Mouse (Mus musculus) intestine, embryonic 16.5 days (tissue): ENCODE measurements around the gene Nav2. TPM values are rescaled to one million over a fixed set of nuclear protein-coding genes. Genes with fewer than 3 reads are reported as not detected.
A peak's percentile ranks its signal among the peaks of the same experiment; 100 is the strongest.

Source experiments
- ATAC-seq: fragments of 200-750 bp; cut with Nextera tagmentation; 2 replicates; pipeline ENCODE4 v1.8.0; 2017; ENCODE audit warnings: moderate TSS enrichment, moderate library complexity
- H3K27ac ChIP-seq: fragments of 300-500 bp; sonication (generic); 2 replicates; pipeline ENCODE4 v1.5.1; 2014; ENCODE audit warnings: mild to moderate bottlenecking, low read length
- H3K27me3 ChIP-seq: fragments of 300-500 bp; sonication (generic); replicated peaks from 2 replicates; pipeline ENCODE4 v1.6.1; 2014; ENCODE audit warnings: low read length, control low read depth, mixed read lengths; ENCODE audit not compliant: control insufficient read depth, insufficient read depth
- H3K36me3 ChIP-seq: fragments of 300-500 bp; sonication (generic); 2 replicates; pipeline ENCODE4 v1.6.1; 2014; ENCODE audit warnings: low read length, control low read depth; ENCODE audit not compliant: control insufficient read depth, insufficient read depth
- H3K4me1 ChIP-seq: fragments of 300-500 bp; sonication (generic); 2 replicates; pipeline ENCODE4 v1.6.1; 2014; ENCODE audit warnings: low read length, control low read depth, mixed read lengths; ENCODE audit not compliant: control insufficient read depth, insufficient read depth
- H3K4me2 ChIP-seq: fragments of 300-500 bp; sonication (generic); 2 replicates; pipeline ENCODE4 v1.6.1; 2014; ENCODE audit warnings: low read depth, low read length, control low read depth
- H3K4me3 ChIP-seq: fragments of 300-500 bp; sonication (generic); 2 replicates; pipeline ENCODE4 v1.5.1; 2014; ENCODE audit warnings: mild to moderate bottlenecking, low read length
- H3K9ac ChIP-seq: fragments of 300-500 bp; sonication (generic); 2 replicates; pipeline ENCODE4 v1.6.1; 2014; ENCODE audit warnings: low read depth, low read length
- H3K9me3 ChIP-seq: fragments of 300-500 bp; sonication (generic); 2 replicates; pipeline ENCODE4 v1.6.1; 2016; ENCODE audit warnings: low read length, control low read depth; ENCODE audit not compliant: control insufficient read depth
- WGBS: fragments of 180-500 bp; shearing (Covaris S2); extraction: QIAGEN DNeasy Blood & Tissue Kit; methylation state at CpG from one replicate; pipeline ENCODE4 v1.1.7; 2014; 5-methylcytosine and 5-hydroxymethylcytosine counted together
- polyA plus RNA-seq: library from polyadenylated mRNA; unstranded; fragments of >200 nt; fragmentation: Nextera tagmentation; extraction: Ambion mirVana; gene quantifications from 2 replicates; pipeline ENCODE4 v1.2.1, GENCODE M21; 2015

Nav2 gene
- polyA plus RNA-seq, 1 experiment from 2014 or later, result 15.3 TPM

DNA sequence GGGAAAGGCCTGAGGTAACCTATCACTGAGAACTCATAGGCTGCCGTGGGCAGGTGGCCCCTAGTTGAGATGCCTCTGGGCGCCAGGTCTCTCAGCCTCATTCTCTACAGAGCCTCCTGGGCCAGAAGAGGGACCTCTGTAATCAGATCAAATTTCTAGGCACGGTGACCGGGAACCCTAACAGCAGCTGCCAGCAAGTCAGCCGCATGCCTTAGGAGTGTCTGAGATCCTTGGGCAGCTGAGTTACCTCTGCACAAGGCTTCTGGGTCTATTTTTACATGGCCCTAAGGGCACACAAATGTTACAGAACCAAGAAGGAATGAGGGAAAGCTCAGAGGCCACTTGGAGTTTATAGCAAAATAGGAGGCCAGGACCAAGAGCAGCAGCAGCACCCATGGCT, 470.1 kb downstream of the Nav2 start:
- WGBS, result 67% methylated on average over 5 of the region's 5 CpGs
- Histone ChIP-seq H3K27ac (no peak overlapping the region), H3K27me3 (no peaks in the 10 kb centered on the region), H3K4me1 (peaks cover 7% of the 10 kb centered on the region; the same call in 1 of the 2 replicates), H3K4me3 (no peak overlapping the region), H3K36me3 (no peaks in the 10 kb centered on the region), H3K9ac (no peak overlapping the region), H3K9me3 (no peaks in the 10 kb centered on the region), H3K4me2 (no peak overlapping the region)
- ATAC-seq, result no peak

DNA sequence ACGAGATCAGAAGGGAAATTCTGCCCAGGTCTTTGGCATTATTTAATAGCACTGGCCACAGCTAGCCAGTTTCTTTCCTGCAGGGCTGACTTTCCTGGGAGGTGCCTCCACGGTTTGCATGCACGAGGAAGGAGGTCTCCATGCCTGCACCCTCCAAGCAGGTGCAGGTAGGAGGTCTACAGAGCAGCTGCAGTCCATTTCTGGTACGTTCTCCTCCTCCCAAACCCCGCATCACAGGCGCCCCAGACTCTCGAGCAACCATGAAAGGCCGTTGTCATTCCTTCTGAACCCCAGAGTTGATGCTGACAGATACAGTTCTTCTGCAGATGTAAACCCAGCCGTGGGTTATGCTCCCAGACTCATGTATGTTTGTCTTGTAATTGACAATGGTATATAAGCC, 472.4 kb downstream of the Nav2 start:
- no peak overlapping the region for H3K4me2 ChIP-seq
- peaks cover 7% of the 10 kb centered on the region; the same call in 1 of the 2 replicates for H3K4me1 ChIP-seq
- 71% methylated on average over 9 of the region's 9 CpGs for WGBS
- no peaks in the 10 kb centered on the region for H3K27me3 ChIP-seq
- no peak overlapping the region for H3K27ac ChIP-seq
- no peak overlapping the region for H3K4me3 ChIP-seq
- H3K9ac ChIP-seq, result no peak overlapping the region
- ATAC-seq, result no peak
- H3K9me3 ChIP-seq, result no peaks in the 10 kb centered on the region
- H3K36me3 ChIP-seq, result no peaks in the 10 kb centered on the region

DNA sequence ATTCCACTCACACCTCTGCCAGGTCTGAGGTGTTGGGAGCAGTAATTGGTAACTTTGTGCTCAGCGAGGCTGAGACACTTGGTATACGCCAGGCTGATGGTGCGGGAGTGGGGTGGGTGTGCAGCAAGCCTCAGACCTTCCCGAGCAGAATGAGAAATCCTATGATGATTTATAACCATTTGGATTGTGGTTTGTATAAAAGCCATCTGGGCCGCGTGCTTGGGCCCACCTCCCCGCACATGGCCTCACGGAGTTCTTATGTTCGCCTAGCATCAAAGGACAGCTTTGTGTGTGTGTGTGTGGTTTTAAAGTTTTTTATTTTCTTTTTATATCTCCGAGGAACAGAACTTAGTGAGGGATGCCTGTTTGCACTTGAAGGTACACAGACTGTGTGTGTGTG, 474.4 kb downstream of the Nav2 start:
- H3K9me3 ChIP-seq, result no peaks in the 10 kb centered on the region
- no peak overlapping the region for H3K4me2 ChIP-seq
- H3K4me3 ChIP-seq, result no peak overlapping the region
- 39% methylated on average over 10 of the region's 10 CpGs for WGBS
- peaks cover 9% of the 10 kb centered on the region; the same call in 1 of the 2 replicates for H3K4me1 ChIP-seq
- no peaks in the 10 kb centered on the region for H3K36me3 ChIP-seq
- H3K27ac ChIP-seq, result no peak overlapping the region
- no peaks in the 10 kb centered on the region for H3K27me3 ChIP-seq
- H3K9ac ChIP-seq, result no peak overlapping the region
- ATAC-seq, result peak; percentile 42; the same call in 1 of the 2 replicates

DNA sequence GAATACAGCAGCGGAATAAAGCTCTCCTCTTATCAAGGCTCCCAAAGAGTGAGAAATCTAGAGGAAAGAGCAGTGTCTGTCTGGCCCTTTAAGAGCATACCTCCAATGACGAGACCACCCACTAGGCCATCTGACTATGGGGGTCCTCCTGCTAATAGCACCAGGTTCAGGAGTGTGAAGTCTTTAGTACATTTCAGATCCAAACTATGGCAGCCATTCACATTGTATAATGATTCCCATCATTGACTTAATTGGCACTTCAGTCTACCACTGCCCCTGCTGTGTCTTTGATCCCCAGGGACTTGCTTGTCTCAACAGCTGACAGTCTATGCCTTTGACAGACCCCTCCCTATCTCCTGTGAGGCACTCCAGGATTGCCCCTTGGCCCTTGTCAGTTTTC, 479.6 kb downstream of the Nav2 start:
- Histone ChIP-seq H3K4me1 (0 out of 2 replicates have a peak, but pooled peaks cover 6% of the 10 kb centered on the region), H3K9me3 (no peaks in the 10 kb centered on the region), H3K4me3 (no peak overlapping the region), H3K27me3 (no peaks in the 10 kb centered on the region), H3K4me2 (no peak overlapping the region), H3K36me3 (no peaks in the 10 kb centered on the region), H3K27ac (no peak overlapping the region), H3K9ac (no peak overlapping the region)
- ATAC-seq, result no peak
- 74% methylated on average over 2 of the region's 2 CpGs for WGBS

DNA sequence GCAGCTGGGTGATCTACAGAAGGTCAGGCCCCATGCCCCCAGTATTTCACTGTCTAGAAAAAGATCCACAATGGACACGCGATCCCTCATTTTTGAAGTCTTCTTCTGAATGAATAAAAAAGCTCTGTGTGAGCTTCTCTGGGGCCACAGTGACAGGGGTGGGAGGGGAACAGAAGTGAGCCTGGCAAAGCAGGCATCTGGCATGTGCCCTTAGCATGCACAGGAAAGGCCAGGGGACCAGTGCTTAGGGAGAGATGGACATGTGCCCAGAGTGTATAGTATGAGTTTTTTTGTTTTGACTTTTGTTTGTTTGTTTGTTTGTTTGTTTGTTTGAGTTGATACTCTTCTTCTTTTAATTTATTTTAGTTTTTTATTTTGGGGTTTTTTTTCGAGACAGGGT, 481.8 kb downstream of the Nav2 start:
- no peak for ATAC-seq
- Histone ChIP-seq H3K27ac (no peak overlapping the region), H3K4me1 (peaks cover 5% of the 10 kb centered on the region; the same call in 1 of the 2 replicates), H3K4me2 (no peak overlapping the region), H3K9me3 (no peaks in the 10 kb centered on the region), H3K27me3 (no peaks in the 10 kb centered on the region), H3K36me3 (no peaks in the 10 kb centered on the region), H3K4me3 (no peak overlapping the region), H3K9ac (no peak overlapping the region)
- WGBS, result 80% methylated on average over 3 of the region's 3 CpGs

DNA sequence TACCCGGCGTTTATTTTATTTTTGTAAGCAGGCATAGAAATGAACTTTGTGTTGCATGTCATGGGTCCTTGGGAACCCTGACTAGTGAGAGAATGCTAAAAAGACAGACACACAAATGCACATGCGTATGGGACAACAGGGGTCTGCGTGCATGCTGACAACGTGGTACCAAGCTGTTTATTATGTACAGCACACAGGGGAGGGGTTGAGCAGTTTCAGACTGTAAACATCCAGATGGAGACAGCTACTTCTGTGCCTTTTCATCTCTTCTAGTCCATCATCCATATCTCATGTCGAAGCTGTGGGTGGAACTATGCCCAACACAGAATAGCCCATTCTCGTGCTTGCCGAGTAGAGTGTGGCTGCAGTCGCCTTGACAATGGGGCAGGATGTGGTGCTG, 482.3 kb downstream of the Nav2 start:
- no peak for ATAC-seq
- 64% methylated on average over 9 of the region's 9 CpGs for WGBS

DNA sequence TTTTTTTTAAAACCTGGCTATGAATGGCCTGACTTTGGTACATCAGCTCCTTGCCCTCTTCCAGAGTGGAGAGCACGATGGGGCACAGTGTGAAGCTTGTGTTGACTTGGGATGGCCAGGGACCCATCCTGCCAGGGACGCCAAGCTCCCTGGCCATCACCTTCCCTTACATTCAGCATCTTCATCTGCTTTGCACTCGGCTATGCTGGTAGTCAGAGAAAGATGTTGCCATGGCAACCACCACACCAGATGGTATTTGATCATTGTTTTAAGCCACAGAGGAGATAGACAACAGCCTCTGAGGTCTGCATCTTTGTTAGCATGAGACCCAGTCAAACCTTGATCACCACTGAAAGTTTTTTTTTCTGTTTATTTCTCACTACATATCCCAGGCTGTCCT, 483.7 kb downstream of the Nav2 start:
- WGBS, result 64% methylated on average over 3 of the region's 3 CpGs
- H3K36me3 ChIP-seq, result no peaks in the 10 kb centered on the region

More for the DNA sequence above, 482.3 kb downstream of the Nav2 start:
- no peak overlapping the region for H3K9ac ChIP-seq
- no peak overlapping the region for H3K4me2 ChIP-seq
- no peaks in the 10 kb centered on the region for H3K9me3 ChIP-seq
- H3K36me3 ChIP-seq, result no peaks in the 10 kb centered on the region
- H3K27me3 ChIP-seq, result no peaks in the 10 kb centered on the region
- H3K4me3 ChIP-seq, result no peak overlapping the region
- H3K27ac ChIP-seq, result no peak overlapping the region
- peaks cover 5% of the 10 kb centered on the region; the same call in 1 of the 2 replicates for H3K4me1 ChIP-seq

DNA sequence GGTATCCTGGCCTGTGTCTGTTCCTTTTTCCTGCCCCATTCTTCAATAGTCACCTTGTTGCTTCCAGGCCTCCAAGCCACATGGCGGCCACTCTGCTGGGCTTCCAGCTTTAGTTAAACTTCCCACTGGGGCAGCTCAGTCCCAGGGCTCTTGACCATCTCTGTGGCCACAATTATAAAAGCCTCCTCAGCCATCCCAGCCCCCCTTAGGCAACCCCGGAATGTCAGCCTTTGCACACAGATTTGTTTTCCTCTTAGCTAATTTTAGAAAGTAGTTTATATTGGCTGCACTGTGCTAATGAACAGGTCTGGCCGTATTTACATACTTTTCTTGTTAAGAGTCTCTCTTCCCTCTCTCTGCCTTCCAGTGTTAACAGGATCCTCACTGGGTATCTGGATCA, 484.3 kb downstream of the Nav2 start:
- Histone ChIP-seq H3K4me2 (no peak overlapping the region), H3K27ac (0 out of 2 replicates have a peak overlapping the region, but pooled peaks have one; percentile 16), H3K4me1 (peaks cover 12% of the 10 kb centered on the region), H3K36me3 (no peaks in the 10 kb centered on the region), H3K4me3 (no peak overlapping the region), H3K9ac (no peak overlapping the region), H3K9me3 (no peaks in the 10 kb centered on the region), H3K27me3 (no peaks in the 10 kb centered on the region)
- ATAC-seq, result no peak
- WGBS, result 58% methylated on average over 3 of the region's 3 CpGs

More for the DNA sequence above, 483.7 kb downstream of the Nav2 start:
- no peak for ATAC-seq
- H3K9ac ChIP-seq, result no peak overlapping the region
- H3K4me3 ChIP-seq, result no peak overlapping the region
- H3K27me3 ChIP-seq, result no peaks in the 10 kb centered on the region
- H3K4me1 ChIP-seq, result peaks cover 10% of the 10 kb centered on the region
- no peak overlapping the region for H3K27ac ChIP-seq
- no peaks in the 10 kb centered on the region for H3K9me3 ChIP-seq
- no peak overlapping the region for H3K4me2 ChIP-seq

DNA sequence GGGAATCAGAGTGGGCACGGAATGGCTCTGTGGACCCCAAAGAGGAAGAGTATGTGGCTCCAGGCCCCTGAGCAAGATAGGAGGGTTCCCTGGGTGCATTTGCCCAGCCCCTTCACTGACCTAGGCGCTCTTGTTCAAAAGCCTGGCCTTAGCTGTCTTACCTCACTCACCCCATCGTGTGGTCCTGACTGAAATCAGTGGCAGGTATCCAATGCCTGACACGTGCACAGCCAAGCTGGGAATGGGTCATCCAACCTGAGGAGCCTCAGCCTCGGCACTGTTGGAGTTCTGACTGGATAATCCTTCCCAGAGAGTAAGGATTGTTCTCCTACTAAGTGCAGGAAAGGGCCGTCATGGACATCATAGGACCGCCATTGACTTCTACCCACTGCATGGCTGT, 485.3 kb downstream of the Nav2 start:
- Histone ChIP-seq H3K36me3 (0 out of 2 replicates have a peak, but pooled peaks cover 4% of the 10 kb centered on the region), H3K9ac (no peak overlapping the region), H3K4me3 (no peak overlapping the region), H3K27ac (no peak overlapping the region), H3K4me2 (no peak overlapping the region), H3K27me3 (no peaks in the 10 kb centered on the region), H3K4me1 (peaks cover 12% of the 10 kb centered on the region), H3K9me3 (no peaks in the 10 kb centered on the region)
- no peak for ATAC-seq
- 90% methylated on average over 7 of the region's 7 CpGs for WGBS

DNA sequence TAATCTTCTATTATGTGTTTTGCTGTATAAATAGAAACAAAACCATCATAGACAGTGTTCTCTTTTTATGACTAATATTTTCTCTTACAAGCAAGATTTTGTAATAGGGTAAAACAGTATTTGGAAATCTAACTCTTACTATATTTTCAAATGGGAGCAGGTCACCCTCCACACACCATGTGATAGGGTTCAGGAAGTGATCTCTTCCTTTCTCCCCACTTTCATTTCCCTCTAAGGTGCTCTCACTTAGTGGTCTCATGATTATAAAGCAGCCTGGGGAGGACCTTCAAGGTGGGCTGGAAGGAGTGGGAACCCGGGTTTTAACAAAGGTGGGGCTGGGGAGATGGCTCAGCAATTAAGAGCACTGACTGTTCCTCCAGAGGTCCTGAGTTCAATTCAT, 487.7 kb downstream of the Nav2 start:
- Histone ChIP-seq H3K9me3 (no peaks in the 10 kb centered on the region), H3K27me3 (no peaks in the 10 kb centered on the region), H3K27ac (no peak overlapping the region), H3K9ac (no peak overlapping the region), H3K4me2 (no peak overlapping the region), H3K4me1 (peaks cover 11% of the 10 kb centered on the region), H3K36me3 (0 out of 2 replicates have a peak, but pooled peaks cover 4% of the 10 kb centered on the region), H3K4me3 (no peak overlapping the region)
- ATAC-seq, result no peak
- WGBS, result 66% methylated on average over 1 of the region's 1 CpGs
